Mouse (Mus musculus) thymus, adult 2 months (tissue): ENCODE results near the gene Spryd4.

Experiments
- CTCF ChIP-seq: fragments of 200-500 bp; IDR thresholded peaks from 2 replicates; pipeline ENCODE4 v1.5.1; 2012; ENCODE audit warnings: mild to moderate bottlenecking, control low read depth, low read length, moderate library complexity, borderline replicate concordance; ENCODE audit not compliant: control insufficient read depth, poor library complexity, insufficient read depth; ENCODE audit errors: extremely low read depth
- POLR2A ChIP-seq: fragments of 200-500 bp; IDR thresholded peaks from 2 replicates; pipeline ENCODE4 v1.6.1; 2012; ENCODE audit warnings: mild to moderate bottlenecking, low read length, control low read depth, moderate library complexity; ENCODE audit not compliant: control insufficient read depth, poor library complexity, insufficient read depth; ENCODE audit errors: extremely low read depth

GRCm38 (mm10) chr10:128259946-128260345 is 48.3 kb upstream of the Spryd4 start:
- TF ChIP-seq CTCF (no peak), POLR2A (no peak)
